Mouse (Mus musculus): ENCODE data around the gene Abracl.

DNA sequence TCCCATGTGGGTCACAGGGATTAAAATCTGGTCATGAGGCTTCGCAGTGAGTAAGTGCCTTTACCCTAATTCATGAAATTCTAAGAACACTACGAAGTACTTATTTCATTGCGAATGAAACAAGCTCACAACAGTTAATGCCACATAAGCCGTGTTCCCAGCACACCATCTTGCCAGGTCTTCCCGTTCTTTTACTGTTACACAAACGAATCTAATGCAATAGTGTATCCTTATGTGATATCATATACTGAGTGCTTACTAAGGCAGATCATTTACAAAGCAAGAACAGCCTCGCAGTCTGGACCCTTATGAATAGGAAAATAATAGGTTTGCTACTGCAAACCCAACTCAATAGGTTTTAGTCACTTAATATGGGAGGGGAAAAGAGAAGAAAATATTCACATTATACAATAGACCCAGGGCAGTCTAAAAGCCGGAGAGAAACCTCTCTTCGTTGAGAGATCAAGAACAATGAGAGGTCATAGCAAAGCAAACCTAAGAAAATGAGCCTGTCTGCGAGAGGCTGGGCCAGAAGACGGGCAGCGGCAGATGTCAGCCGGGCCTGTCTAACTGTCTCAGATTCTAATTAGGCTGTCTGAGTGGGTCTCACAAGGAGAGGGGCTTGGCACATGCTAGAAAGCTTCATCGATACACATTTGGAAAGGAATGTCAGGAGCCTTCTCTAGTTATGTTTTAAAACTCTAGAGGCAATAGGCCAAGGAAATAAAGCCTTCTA is 1.3 kb downstream of the Abracl start:
- no peak for TF ChIP-seq MAX (IDR thresholded peaks at IDR 0.05; ENCODE audit: low read length)
- TF ChIP-seq CTCF (IDR thresholded peaks at IDR 0.05 in 2 of 3, conservative IDR thresholded peaks at IDR 0.05 in 1 of 3; ENCODE audit: control insufficient read depth in 1 of 3, insufficient read depth in 1 of 3, low read depth in 2 of 3, low read length in 3 of 3, poor library complexity in 1 of 3, severe bottlenecking in 1 of 3), result no peak
- no peak for TF ChIP-seq ETS1 (IDR thresholded peaks at IDR 0.05; ENCODE audit: low read depth, low read length)
- no peak for TF ChIP-seq MYC (IDR thresholded peaks at IDR 0.05; ENCODE audit: low read depth, low read length)
- TF ChIP-seq E2F4 (IDR thresholded peaks at IDR 0.05; ENCODE audit: borderline replicate concordance, low read depth, low read length), result no peak
- no peak for TF ChIP-seq USF1 (IDR thresholded peaks at IDR 0.05; ENCODE audit: low read depth, low read length)
- no peak for TF ChIP-seq POLR2A (IDR thresholded peaks at IDR 0.05; ENCODE audit: control insufficient read depth in 1 of 2, insufficient read depth in 1 of 2, low read depth in 1 of 2, low read length in 2 of 2, poor library complexity in 1 of 2)
- TF ChIP-seq MEF2A (IDR thresholded peaks at IDR 0.05; ENCODE audit: extremely low read depth, insufficient replicate concordance, low read depth, low read length, poor library complexity, severe bottlenecking), result no peak
- no peak for TF ChIP-seq SIN3A (IDR thresholded peaks at IDR 0.05; ENCODE audit: low read length)
- TF ChIP-seq POLR2AphosphoS2 (IDR thresholded peaks at IDR 0.05; ENCODE audit: low read length), result no peak
- no peak for TF ChIP-seq ZMIZ1 (IDR thresholded peaks at IDR 0.05; ENCODE audit: low read depth, low read length)
- TF ChIP-seq TAL1 (IDR thresholded peaks at IDR 0.05; ENCODE audit: low read length), result no peak
- TF ChIP-seq EP300 (IDR thresholded peaks at IDR 0.05; ENCODE audit: low read depth in 1 of 2, low read length in 2 of 2), result no peak

All from MEL (cell line).